Mouse (Mus musculus): ENCODE results near the gene Spaca4. TPM values are rescaled to one million over a fixed set of nuclear protein-coding genes. Genes with fewer than 3 reads are reported as not detected.

The Spaca4 gene
- polyA plus RNA-seq (2014; fragmentation: Illumina TruSeq; extraction: RNeasy Lipid Tissue Mini Kit (QIAGEN cat#74804); ENCODE audit: low read depth, low replicate concordance), result not detected

DNA sequence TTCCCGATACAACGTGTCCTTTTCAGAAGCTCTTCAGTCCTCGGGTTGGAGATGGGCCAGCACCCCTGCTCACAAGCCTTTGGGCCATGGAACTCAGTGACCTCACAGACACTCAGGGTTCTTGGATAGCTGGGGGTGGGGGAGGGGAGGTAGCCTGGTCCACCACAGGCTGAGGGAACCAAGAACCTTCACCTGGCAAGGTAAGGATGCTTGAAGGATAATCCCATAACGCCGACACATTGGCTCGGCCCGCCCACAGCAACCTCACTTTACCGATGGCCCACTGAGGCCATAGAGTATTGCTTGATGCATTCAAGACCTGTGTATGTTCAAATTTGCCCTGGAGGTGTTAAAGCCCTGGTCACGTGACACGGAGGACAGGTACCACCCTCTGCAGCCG lies at the start of gene Spaca4:
Gene Spaca4, minus strand, starts transcription at position 101 of the 400 bp plus-strand sequence.

DNA sequence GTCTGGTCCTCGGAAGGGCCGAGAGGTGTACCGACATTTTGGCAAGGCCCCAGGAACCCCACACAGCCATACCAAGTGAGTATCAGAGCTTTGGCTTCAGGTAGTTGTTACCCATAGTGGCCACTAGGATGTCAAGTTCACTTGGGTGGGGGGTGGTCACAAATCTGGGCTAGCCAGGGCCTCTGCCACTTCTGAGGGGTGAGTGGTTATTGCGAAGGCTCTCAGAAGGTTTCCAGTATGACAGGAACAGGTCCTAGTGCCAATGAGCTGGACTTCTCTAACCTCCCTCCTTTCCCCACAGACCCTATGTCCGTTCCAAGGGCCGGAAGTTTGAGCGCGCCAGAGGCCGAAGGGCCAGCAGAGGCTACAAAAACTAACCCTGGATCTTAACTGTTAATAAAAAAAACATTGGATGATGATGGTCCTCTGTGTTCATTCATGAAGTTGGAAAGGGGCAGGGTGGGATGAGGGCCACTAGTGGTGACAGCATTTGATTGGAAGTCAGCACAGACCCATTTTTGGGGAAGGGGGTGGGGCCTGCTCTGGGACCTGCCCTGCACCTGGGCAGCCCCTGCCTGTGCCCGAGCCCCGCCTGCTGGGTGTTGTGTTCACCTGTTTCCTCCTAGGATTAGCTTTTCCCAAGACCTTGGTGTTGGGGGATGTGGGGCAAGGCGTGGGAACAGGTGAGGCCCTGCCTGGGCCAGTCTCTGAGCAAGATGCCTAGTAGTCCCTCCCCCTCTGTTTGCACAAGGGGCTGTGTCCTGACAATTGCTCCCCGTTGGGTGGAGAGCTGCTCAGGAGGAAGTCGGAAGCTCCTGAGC lies 5.0 kb downstream of the Spaca4 start, which contains the start of gene Fam83e:
Gene Fam83e, plus strand, starts transcription at position 800 of the 821 bp plus-strand sequence.

DNA sequence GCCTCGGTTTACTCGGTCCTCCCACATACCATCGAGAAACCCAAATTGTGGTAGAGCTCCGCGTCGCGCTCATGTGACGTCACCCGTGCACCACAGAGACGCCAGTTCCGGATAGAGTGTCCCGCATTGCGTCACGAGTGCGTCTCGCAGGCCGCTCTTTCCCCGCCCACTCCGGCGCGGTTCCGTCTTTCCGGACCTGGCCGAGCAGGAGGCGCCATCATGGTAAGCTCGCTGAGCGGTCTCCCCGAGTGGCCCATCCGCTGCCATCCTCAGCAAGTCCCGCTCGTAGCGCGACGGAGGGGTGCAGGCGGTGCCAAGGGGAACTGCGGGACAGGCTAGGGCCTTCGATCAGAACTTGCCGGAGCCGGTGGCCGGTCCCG lies 7.7 kb downstream of the Spaca4 start, which contains the start of gene Sphk2:
Gene Sphk2, minus strand, starts transcription at position 85 of the 380 bp plus-strand sequence.

DNA sequence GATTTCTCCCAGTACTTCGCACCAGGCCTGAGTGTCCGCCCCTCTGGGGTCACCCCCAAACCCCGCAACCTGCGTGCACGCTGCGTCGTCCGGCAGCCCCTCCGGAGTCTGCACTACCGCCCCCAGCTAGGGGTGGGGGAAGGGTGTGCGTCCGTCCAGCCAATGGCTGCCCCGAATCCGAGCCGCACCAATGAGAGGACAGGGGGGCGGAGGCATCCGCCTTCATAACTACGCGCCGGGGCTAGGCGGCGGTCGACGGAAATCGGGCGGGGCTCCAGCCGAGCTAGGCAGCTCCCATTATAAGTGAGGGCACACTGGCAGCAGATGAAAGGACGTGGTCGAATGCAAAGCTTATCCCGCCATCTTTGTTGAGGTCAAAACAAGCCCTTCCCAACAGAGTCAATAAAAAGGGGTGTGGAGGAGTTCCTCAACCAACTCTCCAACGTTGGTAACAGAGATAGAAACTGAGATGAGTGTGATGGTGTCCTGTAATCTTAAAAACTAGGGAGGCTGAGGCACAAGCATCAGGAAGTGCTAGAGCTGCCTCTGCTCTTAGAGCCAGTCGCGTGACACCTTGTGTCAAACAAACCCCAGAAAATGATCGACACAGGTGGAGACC lies 10.4 kb downstream of the Spaca4 start, which contains the start of gene Rpl18:
Gene Rpl18, plus strand, starts transcription at position 368 of the 619 bp plus-strand sequence.

DNA sequence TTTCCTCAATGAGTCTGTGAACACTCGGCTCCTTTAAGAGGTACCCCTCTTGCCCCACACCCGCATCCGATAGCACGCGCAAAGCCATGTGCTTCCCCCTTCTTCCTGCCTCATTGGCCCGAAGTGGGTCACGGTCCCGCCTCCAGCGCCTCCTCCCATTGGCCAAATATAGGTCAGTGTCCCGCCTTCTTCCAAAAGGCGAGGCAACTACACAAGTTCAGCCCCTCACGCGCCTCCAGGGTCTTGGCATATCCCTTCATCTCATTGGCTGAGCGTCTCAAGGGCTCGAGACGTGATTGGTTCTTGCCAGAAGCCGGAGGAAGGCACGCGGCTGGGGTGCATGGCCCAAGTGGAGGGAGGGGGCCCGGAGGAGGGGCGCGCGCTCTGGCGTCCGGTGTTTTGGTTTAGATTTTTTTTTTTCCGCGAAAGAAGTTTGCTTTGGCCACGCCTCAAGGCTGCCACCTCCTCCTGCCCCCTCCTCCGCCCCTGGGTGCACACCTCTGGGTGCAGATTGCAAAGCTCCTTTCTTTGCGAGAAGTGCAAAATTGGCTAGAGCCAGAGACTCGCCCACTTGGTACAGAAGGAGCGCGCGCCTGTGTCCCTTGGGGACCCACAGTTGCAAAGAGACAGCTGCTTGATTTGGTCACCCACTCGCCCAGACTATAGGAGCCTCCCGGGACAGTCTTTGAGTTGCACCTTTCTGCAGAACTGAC lies 20.7 kb downstream of the Spaca4 start, which contains the start of gene Dbp:
Gene Dbp, plus strand, starts transcription at position 359 of the 713 bp plus-strand sequence.

DNA sequence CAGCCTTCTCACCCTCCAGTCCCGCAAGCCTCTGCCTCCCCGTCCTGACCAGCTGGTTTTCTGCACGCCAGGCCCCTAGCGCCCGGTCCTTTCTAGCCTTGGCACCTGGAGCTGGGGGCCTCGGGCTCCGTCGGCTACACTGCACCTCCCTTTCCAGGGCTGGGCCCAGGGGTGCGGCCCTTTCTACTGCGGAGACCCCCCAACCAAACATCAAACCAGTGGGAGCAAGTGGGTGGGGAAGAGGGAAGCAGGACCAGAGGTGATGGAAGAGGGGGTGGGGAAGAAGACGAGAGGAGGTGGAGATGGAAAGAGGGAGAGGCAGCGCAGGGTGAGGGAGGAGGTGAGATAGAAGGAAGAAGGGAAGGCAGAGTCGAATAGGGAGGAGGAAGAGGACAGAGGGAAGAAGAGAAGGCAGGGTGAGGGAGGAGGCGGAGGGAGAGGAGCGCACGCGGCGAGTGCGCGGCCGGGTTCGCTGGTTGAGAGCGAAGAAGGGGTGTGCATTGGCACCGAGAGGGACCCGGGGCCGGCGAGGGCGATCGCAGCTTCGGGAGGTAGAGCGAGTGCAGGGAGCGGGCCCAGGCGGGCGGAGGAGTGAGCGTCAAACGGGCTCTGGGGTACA lies 26.0 kb downstream of the Spaca4 start, which contains the start of gene Car11:
Gene Car11, plus strand, starts transcription at position 321 of the 619 bp plus-strand sequence.

DNA sequence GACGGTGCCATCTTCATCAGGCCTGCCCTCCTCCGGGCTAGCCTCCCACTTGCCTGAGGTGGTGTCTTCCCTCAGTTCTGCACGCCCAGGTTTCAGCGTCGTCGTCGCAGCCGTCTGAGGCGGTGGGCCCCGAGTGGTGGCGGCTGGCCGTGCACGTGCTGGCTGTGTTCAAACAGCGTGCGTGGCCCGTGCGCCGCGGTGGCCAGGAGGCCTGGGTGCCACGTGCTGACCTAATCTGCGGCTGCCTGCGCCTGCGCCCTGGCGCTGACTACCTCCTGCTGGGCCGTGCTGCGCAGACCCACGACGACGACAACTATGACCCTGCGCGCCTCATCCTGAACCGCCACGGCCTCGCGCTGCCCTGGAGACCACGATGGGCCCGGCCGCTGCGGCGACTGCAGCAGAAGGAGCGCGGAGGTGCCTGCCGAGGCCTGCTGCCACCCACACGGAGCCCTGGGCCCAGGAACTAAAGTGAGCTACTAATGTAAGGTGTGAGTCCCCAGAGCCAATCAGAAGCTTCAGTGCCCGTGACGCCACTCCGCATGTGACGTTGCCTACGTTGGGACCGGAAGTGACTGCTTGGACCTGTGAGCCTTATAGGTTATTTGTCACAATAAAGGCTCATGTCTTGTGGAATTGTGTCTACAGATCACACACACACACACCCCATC lies 31.6 kb downstream of the Spaca4 start, which contains the start of gene Sec1:
Gene Sec1, minus strand, starts transcription at position 482 of the 671 bp plus-strand sequence.

DNA sequence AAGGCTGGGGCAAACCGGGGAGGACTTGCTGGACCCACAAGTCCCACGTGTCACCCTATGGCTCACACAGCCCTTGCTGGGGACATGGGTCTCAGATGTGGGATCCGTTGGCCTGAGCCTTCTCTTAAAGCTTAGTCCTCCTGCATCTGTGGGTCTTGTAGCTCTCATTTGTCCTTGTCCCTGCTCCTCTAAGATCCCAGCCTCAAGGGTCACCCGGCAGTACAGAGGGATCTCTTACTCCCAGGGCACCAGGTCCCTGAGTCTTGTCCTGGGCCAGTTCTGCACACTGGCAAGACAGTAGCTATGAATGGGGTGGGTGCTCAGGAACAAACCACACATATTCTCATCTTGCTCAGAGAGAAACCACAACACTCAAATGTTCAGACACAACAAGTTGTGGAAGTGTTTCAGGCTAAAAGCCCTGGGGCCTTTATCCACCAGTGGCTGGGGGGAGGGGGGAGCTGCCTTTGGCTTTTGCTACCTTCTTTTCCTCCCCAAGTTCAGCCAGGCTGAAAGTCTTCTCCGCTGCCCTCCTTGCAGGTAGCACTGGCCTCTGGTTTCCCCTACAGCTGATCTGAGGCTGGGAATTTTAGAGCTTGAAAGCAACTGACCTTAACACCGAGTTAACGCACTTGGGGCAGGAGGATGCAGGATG lies 42.1 kb downstream of the Spaca4 start, which contains the start of gene Ntn5:
Gene Ntn5, plus strand, starts transcription at position 627 of the 655 bp plus-strand sequence.

Other genes starting within 250 kb of the Spaca4 start
- not detected for gene Tulp2, start 243.9 kb downstream of the Spaca4 start, polyA plus RNA-seq (2014; fragmentation: Illumina TruSeq; extraction: RNeasy Lipid Tissue Mini Kit (QIAGEN cat#74804); ENCODE audit: low read depth, low replicate concordance)
- gene Gm45808, start 239.0 kb downstream of the Spaca4 start, polyA plus RNA-seq (2014; fragmentation: Illumina TruSeq; extraction: RNeasy Lipid Tissue Mini Kit (QIAGEN cat#74804); ENCODE audit: low read depth, low replicate concordance), result not detected
- gene Dhdh, start 237.0 kb downstream of the Spaca4 start, polyA plus RNA-seq (2014; fragmentation: Illumina TruSeq; extraction: RNeasy Lipid Tissue Mini Kit (QIAGEN cat#74804); ENCODE audit: low read depth, low replicate concordance), result 85.8 TPM
- 38.2 TPM for gene Nucb1, start 215.4 kb downstream of the Spaca4 start, polyA plus RNA-seq (2014; fragmentation: Illumina TruSeq; extraction: RNeasy Lipid Tissue Mini Kit (QIAGEN cat#74804); ENCODE audit: low read depth, low replicate concordance)
- gene Ppp1r15a, start 199.5 kb downstream of the Spaca4 start, polyA plus RNA-seq (2014; fragmentation: Illumina TruSeq; extraction: RNeasy Lipid Tissue Mini Kit (QIAGEN cat#74804); ENCODE audit: low read depth, low replicate concordance), result 0.95 TPM
- not detected for gene Plekha4, start 199.5 kb downstream of the Spaca4 start, polyA plus RNA-seq (2014; fragmentation: Illumina TruSeq; extraction: RNeasy Lipid Tissue Mini Kit (QIAGEN cat#74804); ENCODE audit: low read depth, low replicate concordance)
- not detected for gene Hsd17b14, start 170.9 kb downstream of the Spaca4 start, polyA plus RNA-seq (2014; fragmentation: Illumina TruSeq; extraction: RNeasy Lipid Tissue Mini Kit (QIAGEN cat#74804); ENCODE audit: low read depth, low replicate concordance)
- gene Bcat2, start 155.7 kb downstream of the Spaca4 start, polyA plus RNA-seq (2014; fragmentation: Illumina TruSeq; extraction: RNeasy Lipid Tissue Mini Kit (QIAGEN cat#74804); ENCODE audit: low read depth, low replicate concordance), result 3.7 TPM
- gene Fgf21, start 110.3 kb downstream of the Spaca4 start, polyA plus RNA-seq (2014; fragmentation: Illumina TruSeq; extraction: RNeasy Lipid Tissue Mini Kit (QIAGEN cat#74804); ENCODE audit: low read depth, low replicate concordance), result not detected
- not detected for gene Fut1, start 108.5 kb downstream of the Spaca4 start, polyA plus RNA-seq (2014; fragmentation: Illumina TruSeq; extraction: RNeasy Lipid Tissue Mini Kit (QIAGEN cat#74804); ENCODE audit: low read depth, low replicate concordance)
- not detected for gene Izumo1, start 104.0 kb downstream of the Spaca4 start, polyA plus RNA-seq (2014; fragmentation: Illumina TruSeq; extraction: RNeasy Lipid Tissue Mini Kit (QIAGEN cat#74804); ENCODE audit: low read depth, low replicate concordance)
- not detected for gene Rasip1, start 98.3 kb downstream of the Spaca4 start, polyA plus RNA-seq (2014; fragmentation: Illumina TruSeq; extraction: RNeasy Lipid Tissue Mini Kit (QIAGEN cat#74804); ENCODE audit: low read depth, low replicate concordance)
- gene Mamstr, start 85.8 kb downstream of the Spaca4 start, polyA plus RNA-seq (2014; fragmentation: Illumina TruSeq; extraction: RNeasy Lipid Tissue Mini Kit (QIAGEN cat#74804); ENCODE audit: low read depth, low replicate concordance), result not detected
- gene Fut2, start 59.4 kb downstream of the Spaca4 start, polyA plus RNA-seq (2014; fragmentation: Illumina TruSeq; extraction: RNeasy Lipid Tissue Mini Kit (QIAGEN cat#74804); ENCODE audit: low read depth, low replicate concordance), result not detected
- not detected for gene Ntn5, start 41.8 kb downstream of the Spaca4 start, polyA plus RNA-seq (2014; fragmentation: Illumina TruSeq; extraction: RNeasy Lipid Tissue Mini Kit (QIAGEN cat#74804); ENCODE audit: low read depth, low replicate concordance)
- not detected for gene Sec1, start 31.4 kb downstream of the Spaca4 start, polyA plus RNA-seq (2014; fragmentation: Illumina TruSeq; extraction: RNeasy Lipid Tissue Mini Kit (QIAGEN cat#74804); ENCODE audit: low read depth, low replicate concordance)
- not detected for gene Car11, start 26.0 kb downstream of the Spaca4 start, polyA plus RNA-seq (2014; fragmentation: Illumina TruSeq; extraction: RNeasy Lipid Tissue Mini Kit (QIAGEN cat#74804); ENCODE audit: low read depth, low replicate concordance)
- 2.3 TPM for gene Dbp, start 20.7 kb downstream of the Spaca4 start, polyA plus RNA-seq (2014; fragmentation: Illumina TruSeq; extraction: RNeasy Lipid Tissue Mini Kit (QIAGEN cat#74804); ENCODE audit: low read depth, low replicate concordance)
- 8.0 TPM for gene Rpl18, start 10.4 kb downstream of the Spaca4 start, polyA plus RNA-seq (2014; fragmentation: Illumina TruSeq; extraction: RNeasy Lipid Tissue Mini Kit (QIAGEN cat#74804); ENCODE audit: low read depth, low replicate concordance)
- gene Sphk2, start 7.8 kb downstream of the Spaca4 start, polyA plus RNA-seq (2014; fragmentation: Illumina TruSeq; extraction: RNeasy Lipid Tissue Mini Kit (QIAGEN cat#74804); ENCODE audit: low read depth, low replicate concordance), result 1.6 TPM
- gene Fam83e, start 4.6 kb downstream of the Spaca4 start, polyA plus RNA-seq (2014; fragmentation: Illumina TruSeq; extraction: RNeasy Lipid Tissue Mini Kit (QIAGEN cat#74804); ENCODE audit: low read depth, low replicate concordance), result not detected
- gene Lmtk3, start 57.9 kb upstream of the Spaca4 start, polyA plus RNA-seq (2014; fragmentation: Illumina TruSeq; extraction: RNeasy Lipid Tissue Mini Kit (QIAGEN cat#74804); ENCODE audit: low read depth, low replicate concordance), result not detected
- gene Sult2b1, start 58.9 kb upstream of the Spaca4 start, polyA plus RNA-seq (2014; fragmentation: Illumina TruSeq; extraction: RNeasy Lipid Tissue Mini Kit (QIAGEN cat#74804); ENCODE audit: low read depth, low replicate concordance), result not detected
- gene Cyth2, start 88.8 kb upstream of the Spaca4 start, polyA plus RNA-seq (2014; fragmentation: Illumina TruSeq; extraction: RNeasy Lipid Tissue Mini Kit (QIAGEN cat#74804); ENCODE audit: low read depth, low replicate concordance), result 9.5 TPM
- gene Kcnj14, start 99.0 kb upstream of the Spaca4 start, polyA plus RNA-seq (2014; fragmentation: Illumina TruSeq; extraction: RNeasy Lipid Tissue Mini Kit (QIAGEN cat#74804); ENCODE audit: low read depth, low replicate concordance), result not detected
- 0.66 TPM for gene Grwd1, start 105.1 kb upstream of the Spaca4 start, polyA plus RNA-seq (2014; fragmentation: Illumina TruSeq; extraction: RNeasy Lipid Tissue Mini Kit (QIAGEN cat#74804); ENCODE audit: low read depth, low replicate concordance)
- gene Kdelr1, start 147.0 kb upstream of the Spaca4 start, polyA plus RNA-seq (2014; fragmentation: Illumina TruSeq; extraction: RNeasy Lipid Tissue Mini Kit (QIAGEN cat#74804); ENCODE audit: low read depth, low replicate concordance), result 63.8 TPM
- not detected for gene Grin2d, start 152.6 kb upstream of the Spaca4 start, polyA plus RNA-seq (2014; fragmentation: Illumina TruSeq; extraction: RNeasy Lipid Tissue Mini Kit (QIAGEN cat#74804); ENCODE audit: low read depth, low replicate concordance)
- not detected for gene Syngr4, start 170.9 kb upstream of the Spaca4 start, polyA plus RNA-seq (2014; fragmentation: Illumina TruSeq; extraction: RNeasy Lipid Tissue Mini Kit (QIAGEN cat#74804); ENCODE audit: low read depth, low replicate concordance)
- 2.9 TPM for gene Tmem143, start 171.1 kb upstream of the Spaca4 start, polyA plus RNA-seq (2014; fragmentation: Illumina TruSeq; extraction: RNeasy Lipid Tissue Mini Kit (QIAGEN cat#74804); ENCODE audit: low read depth, low replicate concordance)
- not detected for gene Emp3, start 195.6 kb upstream of the Spaca4 start, polyA plus RNA-seq (2014; fragmentation: Illumina TruSeq; extraction: RNeasy Lipid Tissue Mini Kit (QIAGEN cat#74804); ENCODE audit: low read depth, low replicate concordance)
- gene Ccdc114, start 198.3 kb upstream of the Spaca4 start, polyA plus RNA-seq (2014; fragmentation: Illumina TruSeq; extraction: RNeasy Lipid Tissue Mini Kit (QIAGEN cat#74804); ENCODE audit: low read depth, low replicate concordance), result not detected